Mouse (Mus musculus): ENCODE data around the gene Kif6. TPM values are rescaled to one million over a fixed set of nuclear protein-coding genes. Genes with fewer than 3 reads are reported as not detected.

Gene Kif6
- polyA plus RNA-seq, 1 experiment from 2014 or later: 4.7 TPM

DNA sequence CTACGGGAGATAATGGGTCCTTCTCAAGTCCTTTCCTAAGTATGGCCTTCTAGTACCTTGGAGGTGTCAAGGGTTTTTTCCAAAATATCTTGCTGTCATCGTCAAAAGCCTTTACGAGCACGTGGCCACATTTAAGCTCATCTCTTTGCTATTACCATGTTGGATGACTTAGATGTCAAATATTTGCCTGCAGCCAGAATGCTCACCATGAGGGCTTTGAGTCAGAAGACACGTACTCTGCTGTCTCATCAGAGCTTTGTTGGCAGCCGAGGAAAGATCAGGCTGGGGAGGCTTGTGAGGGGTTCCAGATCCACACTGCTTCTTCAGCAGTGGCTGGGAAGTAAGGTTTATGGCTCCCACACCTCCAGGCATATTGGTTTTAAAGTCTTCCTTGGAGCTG is 53.4 kb downstream of the Kif6 start:
- Histone ChIP-seq H3K4me3 (no peak overlapping the region), H3K4me1 (peaks cover 3% of the 10 kb centered on the region; the same call in 1 of the 2 replicates), H3K27me3 (no peaks in the 10 kb centered on the region), H3K36me3 (no peaks in the 10 kb centered on the region), H3K4me2 (no peak overlapping the region), H3K27ac (no peak overlapping the region), H3K9ac (no peak overlapping the region), H3K9me3 (no peaks in the 10 kb centered on the region)
- WGBS: 85% methylated on average over 6 of the region's 6 CpGs
- no peak for ATAC-seq (ENCODE audit: borderline replicate concordance, extremely low read depth, low FRiP score, low TSS enrichment)

DNA sequence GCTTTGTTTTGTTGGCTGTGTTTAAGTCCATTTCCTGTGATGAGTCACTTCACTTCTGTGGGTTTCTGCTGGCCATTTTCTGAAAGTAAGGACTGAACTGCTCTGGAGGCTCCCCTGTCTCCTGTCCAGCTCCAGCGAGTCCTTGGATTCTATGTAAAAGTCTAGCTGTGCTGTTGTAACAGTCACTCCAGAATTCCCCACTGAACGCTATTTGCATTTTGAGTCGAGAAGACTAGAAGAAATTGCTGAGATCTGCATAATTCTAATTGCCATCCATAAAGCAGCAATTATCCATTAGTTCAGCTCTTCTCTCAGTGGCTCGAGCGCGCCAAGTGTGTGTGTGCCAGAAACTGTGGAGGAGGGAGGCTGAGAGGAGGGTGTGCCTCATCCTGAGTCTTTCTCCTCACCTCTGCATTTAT is 57.0 kb downstream of the Kif6 start:
- no peaks in the 10 kb centered on the region for H3K27me3 ChIP-seq
- no peaks in the 10 kb centered on the region for H3K36me3 ChIP-seq
- no peak overlapping the region for H3K4me2 ChIP-seq
- H3K9me3 ChIP-seq: no peaks in the 10 kb centered on the region
- 60% methylated on average over 6 of the region's 6 CpGs for WGBS
- H3K9ac ChIP-seq: no peak overlapping the region
- no peak overlapping the region for H3K27ac ChIP-seq
- peaks cover 8% of the 10 kb centered on the region; the same call in 1 of the 2 replicates for H3K4me1 ChIP-seq
- no peak for ATAC-seq (ENCODE audit: borderline replicate concordance, extremely low read depth, low FRiP score, low TSS enrichment)
- H3K4me3 ChIP-seq: no peak overlapping the region

DNA sequence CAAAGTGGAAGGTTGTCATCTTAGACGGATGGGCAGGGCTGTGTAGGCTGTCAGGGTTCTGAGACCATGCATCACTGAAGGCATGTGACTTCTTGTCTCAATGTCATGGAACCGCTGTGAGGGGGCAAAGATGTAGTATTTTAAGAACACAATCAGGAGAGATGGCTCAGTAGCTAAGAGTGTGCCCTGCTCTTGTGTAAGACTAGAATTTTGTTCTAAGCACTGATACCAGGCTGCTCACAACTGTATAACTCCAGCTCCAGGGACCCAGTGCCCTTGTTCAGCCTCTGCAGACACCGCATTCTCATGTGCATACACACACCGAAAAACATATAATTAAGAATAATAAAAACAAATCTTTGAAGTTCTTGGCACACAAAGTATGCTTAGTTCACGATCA is 57.5 kb downstream of the Kif6 start:
- 76% methylated on average over 5 of the region's 5 CpGs for WGBS
- no peak overlapping the region for H3K4me2 ChIP-seq

DNA sequence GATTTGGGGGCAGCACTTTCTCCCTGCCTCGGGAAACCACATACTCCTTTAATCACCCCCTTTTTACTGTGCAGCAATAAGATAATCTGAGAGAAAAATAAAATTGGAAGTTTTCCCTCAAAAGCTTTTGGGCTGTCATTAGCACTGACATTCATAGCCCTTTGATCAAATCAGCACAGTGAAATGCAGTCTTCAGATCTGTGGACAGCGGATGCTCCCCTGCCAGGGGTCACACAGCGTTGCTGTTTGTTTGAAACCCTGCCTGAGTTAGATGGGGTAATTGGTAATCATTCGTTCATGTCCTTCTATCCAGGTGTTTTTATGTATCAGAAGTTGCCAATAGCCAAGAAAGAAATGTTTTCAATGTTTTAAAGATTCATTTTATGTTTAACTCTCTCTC is 60.7 kb downstream of the Kif6 start:
- Histone ChIP-seq H3K4me3 (peak overlapping the region; percentile 13; the same call in 1 of the 2 replicates), H3K4me1 (peaks cover 8% of the 10 kb centered on the region; the same call in 1 of the 2 replicates), H3K4me2 (peak overlapping the region; percentile 40), H3K36me3 (no peaks in the 10 kb centered on the region), H3K27ac (peak overlapping the region; percentile 65), H3K27me3 (no peaks in the 10 kb centered on the region), H3K9ac (no peak overlapping the region), H3K9me3 (no peaks in the 10 kb centered on the region)
- 44% methylated on average over 4 of the region's 4 CpGs for WGBS
- ATAC-seq (ENCODE audit: borderline replicate concordance, extremely low read depth, low FRiP score, low TSS enrichment): peak; percentile 46; the same call in 1 of the 2 replicates

More for the DNA sequence above, 57.5 kb downstream of the Kif6 start:
- Histone ChIP-seq H3K27me3 (no peaks in the 10 kb centered on the region), H3K9me3 (no peaks in the 10 kb centered on the region), H3K9ac (no peak overlapping the region), H3K36me3 (no peaks in the 10 kb centered on the region), H3K4me1 (peaks cover 8% of the 10 kb centered on the region; the same call in 1 of the 2 replicates), H3K27ac (no peak overlapping the region), H3K4me3 (no peak overlapping the region)
- ATAC-seq (ENCODE audit: borderline replicate concordance, extremely low read depth, low FRiP score, low TSS enrichment): no peak

DNA sequence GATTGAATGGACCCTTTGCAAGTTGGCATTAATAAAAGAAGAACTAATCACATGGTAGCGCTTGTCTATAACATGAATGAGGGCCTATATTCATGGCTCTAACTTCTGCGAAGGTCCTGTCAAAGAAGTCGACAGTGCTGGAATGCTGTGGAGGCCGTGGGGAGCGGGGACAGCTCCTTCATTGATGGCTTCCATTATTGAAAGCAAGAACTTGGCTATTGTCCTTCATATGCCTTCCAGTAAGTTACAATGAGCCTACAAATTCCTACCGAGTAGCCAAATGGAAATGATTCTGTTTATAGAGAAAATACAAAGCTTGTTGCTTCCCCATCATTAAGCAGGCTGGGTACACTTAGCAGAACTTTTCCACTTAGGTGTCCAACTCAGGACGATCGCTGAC is 66.5 kb downstream of the Kif6 start:
- Histone ChIP-seq H3K27me3 (no peaks in the 10 kb centered on the region), H3K36me3 (no peaks in the 10 kb centered on the region), H3K9ac (no peak overlapping the region), H3K4me2 (no peak overlapping the region), H3K27ac (no peak overlapping the region), H3K4me3 (no peak overlapping the region), H3K4me1 (no peaks in the 10 kb centered on the region), H3K9me3 (no peaks in the 10 kb centered on the region)
- no peak for ATAC-seq (ENCODE audit: borderline replicate concordance, extremely low read depth, low FRiP score, low TSS enrichment)
- 67% methylated on average over 8 of the region's 8 CpGs for WGBS

DNA sequence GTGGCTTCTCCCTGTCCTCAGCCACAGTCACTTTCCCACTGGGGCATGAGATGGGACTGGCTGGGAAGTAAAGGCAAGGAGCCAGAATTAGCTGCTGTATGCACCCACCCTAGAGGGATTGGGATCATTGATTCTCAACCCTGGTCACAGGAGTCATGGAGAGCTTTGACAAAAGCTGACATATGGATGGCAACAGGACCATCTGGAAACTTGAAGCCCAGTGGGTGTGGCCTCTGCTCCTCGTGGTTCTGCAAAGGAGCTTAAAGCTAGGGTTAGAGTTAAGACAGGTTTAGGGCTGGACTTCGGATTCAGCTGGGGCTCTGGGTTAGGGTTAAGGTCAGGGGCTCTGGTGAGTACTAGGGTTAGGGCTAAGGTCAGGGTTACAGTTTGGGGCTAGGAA is 69.2 kb downstream of the Kif6 start:
- Histone ChIP-seq H3K4me1 (no peaks in the 10 kb centered on the region), H3K9ac (no peak overlapping the region), H3K36me3 (no peaks in the 10 kb centered on the region), H3K4me3 (no peak overlapping the region), H3K27ac (no peak overlapping the region), H3K9me3 (no peaks in the 10 kb centered on the region), H3K4me2 (no peak overlapping the region), H3K27me3 (no peaks in the 10 kb centered on the region)
- no peak for ATAC-seq (ENCODE audit: borderline replicate concordance, extremely low read depth, low FRiP score, low TSS enrichment)
- whole genome bisulfite sequencing: 20% methylated on average over 2 of the region's 2 CpGs

DNA sequence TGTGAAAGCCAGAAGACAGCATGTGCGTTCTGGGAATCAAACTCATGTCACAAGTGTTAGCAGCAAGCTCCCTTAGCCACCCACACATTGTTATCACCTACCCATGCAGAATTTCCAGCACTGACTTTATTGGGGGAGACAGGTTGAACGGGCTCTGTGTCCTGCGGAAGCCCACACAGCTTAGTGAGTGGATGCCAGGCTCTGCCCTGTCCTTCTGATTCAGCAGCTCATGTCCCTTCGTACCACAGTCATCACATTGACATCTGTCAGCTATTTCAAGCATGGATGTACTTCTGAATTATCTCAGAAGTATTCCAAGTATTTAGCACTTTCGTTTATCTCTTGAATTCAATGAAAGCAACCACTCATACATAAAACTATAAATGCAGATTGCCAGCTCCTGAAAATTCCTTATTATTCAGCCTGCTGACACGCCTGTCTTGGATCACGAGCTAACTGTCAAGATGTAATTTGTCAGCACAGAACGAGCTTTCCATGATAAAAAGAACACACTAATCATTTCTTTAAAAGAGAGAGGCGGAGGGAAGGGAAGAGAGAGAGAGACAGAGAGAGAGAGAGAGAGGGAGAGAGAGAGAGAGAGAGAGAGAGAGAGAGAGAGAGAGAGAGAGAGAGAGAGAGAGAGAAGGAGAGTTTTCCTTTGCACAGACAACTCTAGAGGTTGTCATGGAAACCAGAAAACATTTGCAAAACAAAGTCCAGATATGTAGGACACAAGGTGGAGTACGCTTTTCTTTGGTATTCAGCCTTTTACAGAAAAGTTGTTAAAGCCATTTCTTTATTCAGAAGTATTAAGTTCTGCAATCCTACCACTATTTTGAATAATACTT is 75.9 kb downstream of the Kif6 start:
- H3K9me3 ChIP-seq: no peaks in the 10 kb centered on the region
- WGBS: 43% methylated on average over 10 of the region's 10 CpGs
- ATAC-seq (ENCODE audit: borderline replicate concordance, extremely low read depth, low FRiP score, low TSS enrichment): no peak
- H3K4me3 ChIP-seq: no peak overlapping the region
- no peak overlapping the region for H3K4me2 ChIP-seq
- no peaks in the 10 kb centered on the region for H3K27me3 ChIP-seq
- H3K36me3 ChIP-seq: no peaks in the 10 kb centered on the region
- no peak overlapping the region for H3K27ac ChIP-seq
- peaks cover 16% of the 10 kb centered on the region for H3K4me1 ChIP-seq
- no peak overlapping the region for H3K9ac ChIP-seq

DNA sequence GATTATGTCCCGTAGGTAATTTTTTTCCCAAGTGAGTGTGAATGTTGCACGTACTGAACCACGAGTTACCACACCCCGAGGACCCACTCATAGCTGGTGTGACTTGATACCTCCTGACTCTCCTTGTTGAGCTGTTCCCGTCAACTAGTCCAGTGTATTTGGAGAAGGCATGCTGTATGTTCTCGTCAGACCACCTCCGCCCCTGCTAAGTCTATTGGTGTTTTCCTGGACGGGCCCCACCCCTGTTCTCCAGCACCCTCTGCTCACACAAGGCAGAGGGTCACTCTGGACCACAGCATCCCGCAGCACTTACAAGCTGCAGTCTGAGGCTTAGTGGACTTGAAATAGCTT is 76.5 kb downstream of the Kif6 start:
- Histone ChIP-seq H3K9ac (no peak overlapping the region), H3K27ac (0 out of 2 replicates have a peak overlapping the region, but pooled peaks have one; percentile 8), H3K4me2 (no peak overlapping the region), H3K27me3 (no peaks in the 10 kb centered on the region), H3K4me1 (peaks cover 19% of the 10 kb centered on the region), H3K36me3 (no peaks in the 10 kb centered on the region), H3K9me3 (no peaks in the 10 kb centered on the region), H3K4me3 (no peak overlapping the region)
- peak; percentile 48; the same call in 1 of the 2 replicates for ATAC-seq (ENCODE audit: borderline replicate concordance, extremely low read depth, low FRiP score, low TSS enrichment)
- 49% methylated on average over 9 of the region's 9 CpGs for WGBS

DNA sequence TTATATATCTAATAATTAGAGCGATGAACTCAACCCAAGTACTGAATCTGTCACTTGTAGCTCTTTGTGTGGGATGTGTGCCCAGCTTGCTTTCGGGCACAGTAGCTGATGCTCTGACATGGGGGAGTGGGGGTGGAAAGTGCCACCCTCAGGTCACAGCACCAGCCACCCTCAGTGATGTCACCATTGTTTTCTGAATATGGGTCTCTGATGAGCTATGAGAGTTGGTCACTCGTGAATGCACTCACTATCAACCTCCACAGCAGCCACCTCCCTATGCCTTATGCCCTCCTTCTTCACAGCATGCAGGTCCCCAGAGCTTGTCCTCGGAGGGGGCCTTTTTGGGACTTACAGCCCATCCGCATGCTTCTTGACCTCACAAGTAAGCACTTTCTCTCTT is 78.3 kb downstream of the Kif6 start:
- no peak for ATAC-seq (ENCODE audit: borderline replicate concordance, extremely low read depth, low FRiP score, low TSS enrichment)

DNA sequence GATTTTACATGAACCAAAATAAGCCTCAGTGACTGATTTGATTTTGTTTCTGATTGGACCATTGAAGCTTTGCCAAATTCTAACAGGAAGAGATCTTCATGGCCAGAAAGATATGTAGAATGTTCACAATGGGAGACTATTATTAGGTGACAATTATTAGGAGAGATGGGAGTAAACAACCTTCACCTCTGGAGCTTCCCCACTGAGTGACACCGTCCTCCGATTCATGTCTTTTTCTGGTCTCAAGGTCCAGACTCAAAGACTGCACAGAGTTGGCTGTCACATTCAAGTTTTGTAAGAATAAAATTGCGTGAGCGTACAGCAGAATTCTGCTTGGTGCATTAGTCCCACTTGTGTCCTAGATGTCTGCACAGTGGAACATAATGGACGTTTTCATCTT is 82.3 kb downstream of the Kif6 start:
- Histone ChIP-seq H3K4me3 (no peak overlapping the region), H3K9me3 (no peaks in the 10 kb centered on the region), H3K9ac (no peak overlapping the region), H3K27ac (no peak overlapping the region), H3K4me1 (peaks cover 13% of the 10 kb centered on the region), H3K27me3 (no peaks in the 10 kb centered on the region), H3K4me2 (no peak overlapping the region), H3K36me3 (no peaks in the 10 kb centered on the region)
- 46% methylated on average over 5 of the region's 5 CpGs for WGBS
- ATAC-seq (ENCODE audit: borderline replicate concordance, extremely low read depth, low FRiP score, low TSS enrichment): 0 out of 2 replicates have a peak, but pooled peaks have one; percentile 46

More for the DNA sequence above, 78.3 kb downstream of the Kif6 start:
- Histone ChIP-seq H3K27me3 (no peaks in the 10 kb centered on the region), H3K9ac (no peak overlapping the region), H3K4me1 (peaks cover 29% of the 10 kb centered on the region), H3K4me3 (no peak overlapping the region), H3K27ac (no peak overlapping the region), H3K36me3 (no peaks in the 10 kb centered on the region), H3K4me2 (no peak overlapping the region), H3K9me3 (no peaks in the 10 kb centered on the region)
- WGBS: 81% methylated on average over 5 of the region's 5 CpGs

DNA sequence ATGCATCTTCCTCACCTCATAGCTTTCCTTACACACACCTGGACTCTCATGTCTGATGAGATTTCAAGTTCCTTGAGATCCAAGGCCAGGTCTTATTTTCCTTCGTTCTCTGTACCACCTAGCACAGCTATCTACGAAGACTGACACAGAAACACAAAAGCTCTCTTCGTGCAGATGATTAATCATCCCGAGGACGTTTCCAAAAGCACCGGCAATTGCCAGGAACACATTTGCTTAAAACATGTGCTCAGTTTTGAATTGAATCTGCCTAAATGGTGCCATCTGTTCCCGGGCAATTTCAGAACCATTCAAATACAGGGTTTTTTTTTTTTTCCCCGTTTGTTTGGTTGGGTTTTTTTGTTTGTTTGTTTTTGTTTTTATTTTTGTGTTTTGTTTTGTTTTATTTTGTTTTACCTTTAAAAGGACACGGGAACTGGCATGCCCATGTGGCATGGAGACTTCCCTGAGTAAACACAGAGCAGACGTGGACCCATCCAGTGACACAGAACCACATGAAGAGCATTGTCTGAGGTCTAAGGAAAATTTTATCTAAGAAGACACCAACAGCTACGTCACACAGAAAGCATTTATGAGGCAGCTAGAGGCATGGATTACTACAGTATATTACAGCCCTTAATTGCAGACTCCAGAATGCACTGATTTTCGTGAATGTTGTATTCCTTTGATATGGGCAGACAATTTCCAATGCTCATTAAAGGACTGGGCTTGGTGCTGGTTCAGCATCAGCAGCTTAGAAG is 88.7 kb downstream of the Kif6 start:
- Histone ChIP-seq H3K9me3 (no peaks in the 10 kb centered on the region), H3K27ac (no peak overlapping the region), H3K4me2 (no peak overlapping the region), H3K36me3 (no peaks in the 10 kb centered on the region), H3K4me3 (no peak overlapping the region), H3K9ac (no peak overlapping the region), H3K27me3 (no peaks in the 10 kb centered on the region), H3K4me1 (peaks cover 10% of the 10 kb centered on the region)
- no peak for ATAC-seq (ENCODE audit: borderline replicate concordance, extremely low read depth, low FRiP score, low TSS enrichment)
- 56% methylated on average over 12 of the region's 12 CpGs for WGBS

DNA sequence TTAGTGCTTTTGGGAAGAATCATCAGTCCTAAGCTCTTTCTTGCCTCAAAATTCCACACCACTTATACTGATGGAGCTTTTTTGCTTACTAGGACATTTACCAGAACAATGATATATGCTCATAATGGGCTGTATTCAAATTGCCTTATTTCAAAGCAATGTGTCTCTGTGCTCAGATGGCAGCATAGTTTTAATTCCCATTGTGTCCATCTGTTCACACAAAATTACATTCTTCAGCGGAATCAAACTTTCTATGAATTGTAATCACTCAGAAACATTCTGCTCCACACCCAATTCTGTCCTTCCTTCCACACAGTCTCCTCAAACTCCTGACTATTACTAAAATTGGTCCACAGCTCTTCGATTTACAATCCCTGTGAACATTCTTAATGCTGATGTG is 94.3 kb downstream of the Kif6 start:
- Histone ChIP-seq H3K36me3 (no peaks in the 10 kb centered on the region), H3K27me3 (no peaks in the 10 kb centered on the region), H3K4me3 (no peak overlapping the region), H3K27ac (no peak overlapping the region), H3K9ac (no peak overlapping the region), H3K4me2 (no peak overlapping the region), H3K9me3 (no peaks in the 10 kb centered on the region), H3K4me1 (peaks cover 4% of the 10 kb centered on the region)
- ATAC-seq (ENCODE audit: borderline replicate concordance, extremely low read depth, low FRiP score, low TSS enrichment): no peak
- 81% methylated on average over 2 of the region's 2 CpGs for WGBS

Measured in lung, embryonic 15.5 days (tissue).